Mouse (Mus musculus) hematopoietic stem cell, adult 5-6 weeks (primary cell): ENCODE data around the gene Hnrnpa2b1. TPM values are rescaled to one million over a fixed set of nuclear protein-coding genes. Genes with fewer than 3 reads are reported as not detected.

Source experiments
- ATAC-seq, 2 experiments: fragments of 125-278 bp in 1 of 2; replicated peaks in 1 of 2; 2 replicates each; pipeline ENCODE4 v1.8.0; 2016 to 2017; ENCODE audit warnings: inconsistent platforms in 2 of 2, mild to moderate bottlenecking in 2 of 2, moderate number of reproducible peaks in 2 of 2, low read depth in 1 of 2, moderate TSS enrichment in 1 of 2; ENCODE audit not compliant: low FRiP score in 2 of 2, poor library complexity in 2 of 2, severe bottlenecking in 2 of 2, insufficient read depth in 1 of 2, low TSS enrichment in 1 of 2
- total RNA-seq: library from RNA; stranded (forward); fragments of 172-1452, 232-1000 nt; gene quantifications from 2 replicates; pipeline ENCODE4 v1.2.3, GENCODE M21; 2017

Hnrnpa2b1 gene
- total RNA-seq, 1 experiment from 2014 or later, result 1,923 TPM

DNA sequence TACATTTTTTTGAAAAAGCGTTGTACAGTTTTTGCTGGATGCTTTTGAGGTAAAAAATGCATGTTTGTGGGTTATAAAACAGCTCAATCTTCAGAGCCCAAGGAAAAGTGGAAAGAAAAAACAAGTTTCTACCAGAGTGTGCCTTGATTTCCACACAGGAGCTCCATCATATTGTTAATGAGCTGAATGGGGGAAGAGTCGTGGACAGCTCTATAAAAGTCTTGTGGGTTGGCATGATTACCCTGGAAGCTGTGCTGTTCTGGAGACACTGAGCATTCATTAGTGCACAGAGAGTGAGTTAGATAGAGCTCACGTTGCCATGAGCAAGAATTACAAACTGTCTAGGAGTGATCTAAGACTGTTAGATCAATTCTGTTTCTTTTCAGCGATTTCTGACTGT is 2.5 kb upstream of the Hnrnpa2b1 start:
- ATAC-seq, result no peak

DNA sequence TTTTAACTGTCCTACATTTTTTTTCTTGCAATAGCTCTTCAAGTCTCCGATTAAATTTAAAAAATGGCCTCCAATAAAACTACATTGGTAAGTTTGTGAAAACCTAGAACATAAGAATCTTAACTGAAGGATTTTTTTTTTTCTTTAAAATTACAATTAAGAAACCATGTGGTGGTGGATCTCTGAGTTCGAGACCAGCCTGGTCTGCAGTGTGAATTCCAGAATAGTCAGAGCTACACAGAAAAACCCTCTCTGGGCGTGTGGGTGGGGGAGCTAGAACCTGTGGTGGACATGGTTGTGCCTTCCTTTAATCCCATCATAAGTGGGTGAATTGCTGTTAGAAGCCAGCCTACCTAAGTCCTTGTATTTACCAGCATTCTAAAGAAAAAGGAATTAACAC is 2.1 kb upstream of the Hnrnpa2b1 start:
- ATAC-seq, result no peak

DNA sequence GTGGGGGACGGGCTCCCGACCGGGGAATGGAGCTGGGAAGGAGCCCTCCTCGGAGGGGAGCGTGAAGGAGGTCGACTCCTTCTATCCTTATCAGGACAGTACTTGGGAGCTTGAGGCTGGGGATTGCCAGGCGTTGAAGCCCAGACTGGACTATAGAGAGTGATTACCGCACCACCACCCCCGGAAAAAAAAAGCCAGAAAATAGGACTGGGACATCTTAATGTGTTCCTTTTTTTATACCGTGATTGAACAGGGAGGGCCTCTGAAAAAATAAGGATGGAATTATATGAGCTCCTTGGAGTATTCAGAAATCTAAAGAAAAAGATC is 1.4 kb upstream of the Hnrnpa2b1 start:
- ATAC-seq, result no peak

DNA sequence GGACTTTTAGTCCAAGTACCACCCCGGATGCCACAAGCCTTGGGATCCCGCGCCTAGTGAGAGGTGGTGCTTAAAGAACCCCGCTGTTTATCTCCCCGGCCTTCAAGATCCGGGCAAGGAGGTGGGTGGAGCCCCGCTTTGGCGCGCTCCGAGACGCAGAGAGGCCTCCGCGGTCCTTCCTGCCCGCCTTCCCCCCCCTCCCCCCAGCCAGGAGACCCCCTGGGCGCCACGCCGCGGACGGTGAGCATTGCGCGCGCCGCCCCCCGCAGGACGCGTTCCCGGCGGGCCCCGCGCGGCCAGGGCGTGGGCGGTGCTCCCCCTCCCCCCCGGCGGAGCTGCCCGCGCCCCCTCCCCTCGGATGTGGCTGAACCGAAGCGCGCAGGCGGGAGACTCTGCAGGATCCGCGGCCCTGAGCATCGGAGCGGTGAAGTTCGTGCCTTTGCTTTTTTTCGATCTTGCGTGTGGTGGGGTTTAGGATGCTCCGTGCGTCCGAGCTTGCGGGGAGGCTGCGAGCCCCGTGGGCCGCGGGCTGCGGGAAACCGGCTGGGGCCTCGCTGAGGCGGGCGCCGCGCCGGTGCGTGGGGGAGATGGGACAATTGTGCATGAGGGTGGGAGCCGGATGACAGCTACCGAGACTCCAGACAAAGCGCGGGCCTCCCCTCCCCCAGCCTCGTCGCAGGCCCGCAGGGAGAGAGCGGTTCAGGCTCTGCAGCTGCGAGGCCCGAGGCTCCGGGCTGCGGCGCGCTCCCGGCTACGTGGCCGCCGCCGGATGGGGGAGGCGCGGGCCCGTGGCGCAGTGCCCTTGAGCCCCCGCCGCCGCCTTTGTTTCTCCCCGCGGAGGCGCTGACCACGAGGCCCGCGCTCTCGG is 851 bp upstream of the Hnrnpa2b1 start, which contains the start of gene Cbx3:
Gene Cbx3, plus strand, starts transcription at position 50 of the 868 bp plus-strand sequence.
- peak; percentile 49 to 54 for ATAC-seq

DNA sequence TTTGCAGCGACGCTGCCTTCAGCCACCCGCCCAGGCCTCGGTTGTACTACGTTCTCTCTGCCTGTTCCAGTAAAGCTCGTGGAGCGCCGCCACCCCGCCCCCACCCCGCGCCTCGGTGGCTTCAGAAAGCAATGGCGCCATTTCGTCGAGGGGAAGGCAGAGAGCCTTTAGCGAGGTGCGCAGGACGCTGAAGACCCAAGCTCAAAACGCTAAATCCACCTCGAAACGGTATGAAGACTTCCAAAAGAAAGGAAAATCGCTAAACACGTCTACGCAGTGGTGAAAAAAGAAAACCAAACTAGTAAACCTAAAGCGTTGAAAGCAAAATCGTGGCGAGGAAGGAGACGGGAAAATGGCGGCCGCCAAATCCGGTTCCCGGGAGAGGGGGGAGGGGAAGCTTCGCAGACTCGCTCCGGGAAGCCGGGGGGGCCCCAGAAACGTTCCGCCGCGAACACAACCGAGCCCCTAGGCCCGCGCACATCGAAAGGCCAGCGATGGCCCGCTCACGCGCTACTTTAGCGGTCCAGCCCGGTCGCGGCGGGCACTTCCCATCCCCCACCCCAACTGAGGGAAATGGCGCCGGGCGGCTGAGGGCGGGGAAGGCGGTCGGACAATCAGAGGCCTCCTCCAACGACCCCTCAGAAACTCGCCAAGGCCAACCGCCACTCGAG is 668 bp downstream of the Hnrnpa2b1 start:
- ATAC-seq, result peak; percentile 13 to 37; a peak in 2 of 4 replicates

DNA sequence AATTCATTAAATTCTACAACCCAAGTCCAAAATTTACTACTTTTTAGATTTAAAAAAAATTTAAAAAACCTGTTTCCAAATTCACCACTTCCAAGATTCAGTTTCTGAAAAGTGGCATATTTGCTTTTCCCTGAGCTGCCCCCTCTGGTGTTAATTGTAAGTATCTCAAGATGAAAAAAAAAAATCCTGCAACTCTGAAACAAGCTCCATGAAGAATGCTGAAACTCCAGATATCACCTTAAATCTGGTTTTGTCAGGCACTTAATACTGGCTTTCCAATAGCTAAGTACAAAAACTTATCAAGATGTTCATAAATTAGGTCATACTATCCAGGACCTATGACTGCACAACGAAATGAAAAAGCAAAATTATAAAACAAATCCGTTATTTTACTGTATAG is 2.0 kb downstream of the Hnrnpa2b1 start:
- ATAC-seq, result no peak

DNA sequence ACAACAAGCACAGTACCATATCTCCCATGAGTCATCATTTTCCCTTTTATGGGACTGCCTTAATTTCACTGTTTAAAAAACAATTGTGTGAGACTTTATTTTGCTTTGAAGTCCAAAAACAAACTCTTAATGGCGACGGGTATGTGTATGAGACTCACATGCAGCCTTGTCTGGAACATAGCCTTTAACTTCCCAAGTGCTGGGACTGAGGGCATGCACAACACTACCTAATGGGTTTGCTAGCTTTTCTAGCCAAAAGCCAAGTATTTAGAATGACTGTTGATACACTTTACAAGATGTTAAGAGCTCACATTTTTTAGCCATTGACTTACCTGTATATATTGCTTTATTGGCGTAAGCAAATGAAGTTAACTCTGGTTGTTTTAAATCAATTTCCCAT is 9.3 kb downstream of the Hnrnpa2b1 start:
- 0 out of 4 replicates have a peak, but pooled peaks of 1 of the 2 experiments have one; percentile 12 for ATAC-seq

DNA sequence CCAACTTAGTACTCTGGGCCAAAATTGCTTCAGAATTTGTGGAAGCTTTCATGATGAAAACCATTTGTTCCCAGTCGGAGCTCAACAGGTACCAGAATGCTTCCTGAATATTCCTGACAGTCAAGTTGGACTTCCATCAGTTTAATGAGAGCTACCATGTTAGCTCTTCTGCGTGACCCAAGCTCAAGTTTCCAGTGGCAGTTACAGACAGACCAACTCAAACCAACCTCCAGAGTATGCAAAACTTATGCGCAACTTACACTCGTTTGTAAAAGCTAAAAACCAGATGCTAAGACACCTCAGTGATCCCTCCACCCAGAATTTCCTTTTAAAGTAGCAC is 9.7 kb downstream of the Hnrnpa2b1 start:
- ATAC-seq, result peak in 1 of 2 experiments; percentile 5; a peak in 1 of 4 replicates

DNA sequence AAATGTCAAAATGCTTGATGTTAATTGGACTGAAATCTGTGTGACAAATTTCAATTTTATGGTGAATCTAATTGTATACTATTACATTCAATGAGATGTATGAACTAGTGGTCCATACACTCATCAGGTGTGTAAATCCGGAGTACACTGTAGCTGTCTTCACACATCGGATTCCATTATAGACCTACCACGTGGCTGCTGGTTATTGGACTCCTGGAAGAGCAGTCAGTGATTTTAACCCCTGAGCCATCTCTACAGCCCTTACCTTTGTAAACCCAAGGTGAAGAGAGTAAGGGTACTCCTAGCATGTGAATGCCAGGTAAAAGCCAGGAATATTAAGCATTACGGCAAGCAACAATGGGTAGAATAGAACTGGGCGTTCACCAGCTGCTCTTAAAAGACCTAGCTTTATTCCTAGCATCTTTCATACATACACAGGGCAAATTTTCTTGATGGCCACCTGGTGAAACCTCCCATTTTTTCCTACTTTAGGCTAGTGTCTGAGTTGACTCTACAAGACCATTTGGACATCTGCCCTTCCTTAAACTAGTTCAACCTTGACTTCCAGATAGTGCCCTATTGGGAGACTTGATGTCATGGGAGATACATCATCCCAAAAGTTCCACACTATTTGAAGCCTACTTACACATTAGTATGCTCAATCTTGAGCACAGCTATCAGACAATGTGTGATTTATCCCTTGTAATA is 10.2 kb downstream of the Hnrnpa2b1 start:
- ATAC-seq, result peak in 1 of 2 experiments; percentile 7; a peak in 1 of 4 replicates

DNA sequence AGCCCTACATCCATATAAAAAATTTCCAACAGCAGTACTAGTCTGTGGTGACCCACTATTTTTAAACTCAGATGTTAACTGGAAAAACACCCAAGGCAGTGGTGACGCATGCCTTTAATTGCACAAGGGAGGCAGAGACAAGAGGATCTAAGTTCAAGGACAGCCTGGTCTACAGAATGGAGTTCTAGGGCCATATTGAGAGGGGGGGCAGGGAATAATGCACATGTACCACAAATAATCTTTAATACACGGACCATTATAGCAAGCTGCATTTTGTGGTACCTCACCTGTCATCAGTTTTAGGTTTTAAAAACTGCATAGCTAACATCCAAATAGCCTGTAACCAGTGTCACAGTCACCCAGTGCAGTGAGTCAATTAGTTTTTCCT is 10.8 kb downstream of the Hnrnpa2b1 start:
- ATAC-seq, result 0 out of 4 replicates have a peak, but pooled peaks of 1 of the 2 experiments have one; percentile 11

DNA sequence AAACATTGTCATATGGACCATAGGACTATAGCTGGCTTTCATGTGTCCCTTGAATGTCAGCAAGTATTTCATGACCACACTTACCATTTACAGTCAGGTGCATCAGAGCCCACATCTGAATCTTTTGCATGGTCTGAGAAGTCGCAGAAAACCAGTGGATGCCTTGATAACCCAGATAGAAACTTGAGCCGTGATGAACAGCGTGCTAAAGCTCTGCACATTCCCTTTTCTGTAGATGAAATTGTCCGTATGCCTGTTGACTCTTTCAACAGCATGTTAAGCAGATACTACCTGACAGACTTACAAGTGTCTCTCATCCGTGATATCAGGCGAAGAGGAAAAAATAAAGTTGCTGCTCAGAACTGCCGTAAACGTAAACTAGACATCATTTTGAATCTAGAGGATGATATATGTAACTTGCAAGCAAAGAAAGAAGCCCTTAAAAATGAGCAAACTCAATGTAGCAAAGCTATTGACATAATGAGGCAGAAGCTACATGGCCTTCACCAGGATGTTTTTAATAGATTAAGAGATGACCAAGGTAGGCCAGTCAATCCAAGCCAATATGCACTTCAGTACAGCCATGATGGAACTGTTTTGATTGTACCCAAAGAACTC is 11.8 kb downstream of the Hnrnpa2b1 start:
- ATAC-seq, result no peak

DNA sequence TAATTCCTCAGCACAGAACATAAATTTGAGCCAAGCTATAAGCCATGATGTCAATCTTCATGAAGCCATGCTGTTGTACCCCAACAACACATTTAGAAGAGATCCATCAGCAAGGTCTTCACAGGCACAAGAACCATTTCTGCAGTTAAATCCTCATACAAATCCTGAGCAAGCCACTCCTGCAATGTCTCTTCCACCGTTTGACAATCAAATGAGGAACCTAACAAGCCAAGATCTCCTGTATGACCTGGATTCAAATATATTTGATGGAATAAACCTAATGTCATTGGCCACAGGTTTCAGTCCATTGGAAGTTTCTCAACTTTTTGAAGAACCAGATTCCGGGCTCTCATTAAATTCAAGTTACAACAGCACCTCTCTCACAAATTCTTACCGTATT is 12.4 kb downstream of the Hnrnpa2b1 start:
- no peak for ATAC-seq

DNA sequence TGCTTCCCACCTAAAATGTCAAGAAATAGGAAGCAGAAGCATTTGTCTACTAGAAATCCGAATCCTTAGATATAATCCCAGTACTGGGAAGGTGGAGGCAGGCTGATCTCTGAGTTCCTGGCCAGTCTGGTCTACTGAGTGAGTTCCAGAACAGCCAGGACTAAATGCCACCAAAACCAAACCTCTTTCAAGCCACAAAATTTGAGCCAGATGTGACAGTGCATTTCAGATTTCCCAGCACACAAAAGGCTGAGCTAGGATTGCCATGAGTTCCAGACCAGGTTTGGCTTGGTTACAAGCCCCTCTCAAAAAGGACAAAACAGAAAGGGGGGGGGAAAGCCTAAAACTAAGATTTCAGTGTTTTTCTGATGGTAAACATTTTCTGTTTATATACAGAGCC is 13.5 kb downstream of the Hnrnpa2b1 start:
- no peak for ATAC-seq

DNA sequence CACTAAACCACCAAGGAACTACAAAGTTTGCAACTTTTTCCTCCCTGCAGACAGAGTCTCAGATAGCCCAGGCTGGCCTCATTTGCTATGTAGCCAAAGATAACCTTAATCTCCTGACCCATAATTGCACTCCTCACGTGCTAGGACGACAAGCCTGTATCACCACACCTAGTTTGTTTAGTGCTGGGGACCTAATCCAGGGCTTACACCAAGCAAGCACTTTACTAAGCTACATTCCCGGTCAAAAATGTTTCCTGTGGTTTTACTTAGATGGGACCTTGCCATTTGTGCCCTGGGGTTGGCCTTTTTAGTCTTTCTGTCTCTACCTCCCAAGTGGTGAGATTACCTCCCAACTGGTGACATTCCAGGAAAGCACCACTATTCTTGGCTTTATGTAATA is 14.7 kb downstream of the Hnrnpa2b1 start:
- ATAC-seq, result no peak

DNA sequence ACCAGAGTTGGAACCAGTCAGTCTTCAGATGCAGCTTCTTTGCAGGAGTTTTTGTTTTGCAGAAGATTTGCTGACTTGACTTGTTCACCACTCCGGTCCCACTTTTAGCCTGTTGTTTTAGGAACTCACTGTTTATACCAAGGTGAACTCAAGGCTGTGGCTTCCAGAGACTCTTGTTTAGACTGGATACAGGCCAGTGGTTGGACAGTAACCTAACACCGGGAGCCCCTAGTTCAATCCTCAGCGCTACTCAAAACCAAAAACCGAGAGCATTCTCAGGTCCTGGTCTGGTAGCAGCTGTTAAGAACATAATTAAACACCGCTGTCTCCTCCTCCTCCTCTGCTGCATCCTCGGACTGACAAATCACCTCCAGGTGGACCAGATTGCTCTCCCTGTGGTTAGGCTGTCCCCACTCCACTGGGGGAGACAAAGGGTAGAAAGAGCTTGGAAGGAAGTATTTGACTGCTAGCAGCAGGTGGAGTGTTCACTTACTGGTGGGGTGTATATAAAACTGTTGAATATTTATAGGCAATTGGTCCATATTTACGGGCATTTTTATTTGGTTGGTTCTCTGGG is 16.7 kb downstream of the Hnrnpa2b1 start:
- no peak for ATAC-seq

DNA sequence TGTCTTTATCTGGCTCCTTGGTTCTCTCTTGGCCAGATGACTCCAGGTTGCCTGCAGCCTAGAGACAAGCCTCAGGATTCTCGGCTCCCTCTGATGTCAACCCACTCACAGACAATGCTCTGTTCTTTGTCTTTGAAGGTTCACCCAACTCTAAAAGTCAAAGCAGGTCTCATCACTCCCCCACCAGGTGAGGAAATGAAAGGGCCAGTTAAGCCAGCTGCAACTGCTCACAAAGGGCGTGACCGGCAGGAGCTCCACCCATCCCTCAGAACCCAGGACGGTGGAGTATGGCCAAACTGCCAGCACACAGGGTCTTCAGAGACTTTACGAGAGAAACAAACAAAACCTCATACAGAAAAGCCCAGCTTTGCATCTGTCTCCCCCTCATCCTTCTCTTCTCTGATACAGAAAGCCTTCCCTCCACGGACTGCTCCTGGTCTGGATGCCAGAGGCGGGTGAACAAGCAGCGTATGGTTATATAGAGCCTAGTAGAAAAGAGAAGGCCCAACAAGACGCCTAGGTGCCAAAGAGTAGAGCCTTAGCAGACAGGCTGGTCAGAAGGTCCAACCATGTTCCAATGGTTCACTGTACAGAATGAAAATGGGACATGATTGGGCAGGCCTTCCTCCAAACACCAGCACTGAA is 27.4 kb downstream of the Hnrnpa2b1 start:
- ATAC-seq, result no peak

DNA sequence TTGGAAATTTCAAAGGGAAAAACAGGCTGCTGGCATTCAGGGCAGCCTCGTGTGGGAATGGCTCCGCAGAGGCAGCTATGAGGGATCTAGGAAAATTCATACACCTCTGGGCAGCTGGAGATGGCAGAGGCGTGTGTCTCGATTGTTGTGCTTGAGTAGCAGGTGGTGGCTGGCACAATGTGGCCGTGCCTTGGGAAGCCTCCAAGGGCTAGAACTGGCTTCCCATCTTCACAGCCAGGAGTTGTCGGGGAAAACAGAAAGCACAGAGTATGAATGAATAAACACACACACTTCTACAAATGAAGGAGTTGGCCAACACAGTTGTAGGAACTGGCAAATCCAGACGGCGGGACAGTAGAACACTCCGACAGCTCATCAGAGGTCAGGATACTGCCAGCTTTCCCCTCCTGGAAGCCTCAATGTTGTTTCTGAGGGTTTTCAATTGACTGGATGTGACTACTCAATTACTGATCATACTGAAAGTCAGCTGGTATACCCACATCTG is 30.8 kb downstream of the Hnrnpa2b1 start:
- no peak for ATAC-seq
